Mouse (Mus musculus): ENCODE results near the gene Isyna1.

Isyna1 gene

GRCm38 (mm10) chr8:70605871-70606779 is 12.0 kb downstream of the Isyna1 start:
- DNase-seq, result no peak

GRCm38 (mm10) chr8:70606780-70607602 is 12.8 kb downstream of the Isyna1 start:
- no peak for DNase-seq

- no peak for DNase-seq
Measured at GRCm38 (mm10) chr8:70607603-70607897, 13.4 kb downstream of the Isyna1 start.

DNA sequence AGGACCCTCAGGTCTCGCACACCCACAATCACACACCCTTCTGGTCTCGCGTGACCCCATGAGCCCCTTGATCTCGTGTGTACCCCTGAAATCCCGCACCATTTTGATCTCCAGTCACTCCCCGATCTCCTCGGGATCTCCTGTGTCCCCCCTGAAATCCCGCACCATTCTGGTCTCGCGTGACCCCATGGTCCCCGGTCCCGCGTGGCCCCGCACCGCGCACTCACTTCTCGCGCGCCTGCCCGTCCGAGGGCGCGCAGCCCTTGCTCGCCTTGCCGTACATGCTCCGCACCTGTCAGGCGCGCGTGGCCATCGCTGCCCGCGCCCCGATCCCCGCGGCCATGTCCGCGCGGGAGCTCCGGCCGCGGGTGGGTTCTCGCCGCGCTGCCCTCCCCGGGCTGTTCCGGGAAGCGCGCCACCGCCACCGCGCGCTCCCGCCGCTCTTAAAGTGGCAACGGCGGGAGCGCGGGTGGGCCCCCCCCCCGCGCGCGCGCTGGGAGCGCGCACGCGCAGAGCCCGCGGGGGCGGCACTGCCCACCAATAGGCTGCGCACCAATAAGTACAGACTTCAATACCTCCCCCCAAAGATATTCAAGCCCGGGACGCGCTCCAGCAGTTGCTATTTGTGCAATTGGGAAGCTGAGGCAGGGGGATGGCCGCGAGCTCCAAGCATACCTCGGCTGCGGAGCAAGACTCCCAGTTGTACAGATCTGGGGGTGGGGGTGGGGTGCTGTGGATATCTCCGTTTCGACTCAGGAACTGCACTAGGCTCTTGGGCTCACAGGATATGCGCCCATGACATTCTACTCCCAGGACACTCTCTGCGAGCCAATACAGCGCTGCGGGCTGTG is 13.9 kb downstream of the Isyna1 start:
- DNase-seq, result peak; percentile 62

DNA sequence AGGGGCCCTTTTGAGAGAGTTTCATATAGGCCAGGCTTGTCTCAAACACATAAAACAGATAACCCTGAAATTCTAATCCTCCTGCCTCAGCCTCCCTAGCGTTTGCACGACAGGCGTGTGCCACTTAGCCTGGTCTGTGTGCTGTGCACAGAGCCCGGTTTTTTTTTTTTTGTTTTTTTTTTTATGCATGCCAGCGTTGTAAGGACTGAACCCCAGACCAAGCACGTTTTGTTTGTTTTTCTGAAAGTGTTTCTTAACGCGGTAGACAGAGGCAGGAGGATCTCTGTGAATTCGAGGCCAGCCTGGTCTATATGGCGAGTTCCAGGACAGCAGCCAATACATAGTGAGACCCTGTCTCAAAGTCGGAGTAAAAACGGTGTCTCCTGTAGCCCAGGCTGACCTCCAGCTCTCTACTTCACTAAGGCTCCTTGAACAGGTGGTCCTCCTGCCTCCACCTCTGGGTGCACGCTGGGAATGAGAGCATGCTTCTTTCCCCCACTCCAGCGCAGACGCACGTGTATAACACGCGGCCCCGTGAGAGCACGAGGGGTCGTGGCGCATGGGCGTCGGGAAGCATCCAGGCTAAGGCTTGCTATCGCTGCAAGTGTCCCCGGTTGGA is 14.7 kb downstream of the Isyna1 start, which contains the start of gene Ssbp4:
Ssbp4 (minus strand) TSS at position 124 of the 619 bp plus-strand sequence.
- no peak for DNase-seq

DNA sequence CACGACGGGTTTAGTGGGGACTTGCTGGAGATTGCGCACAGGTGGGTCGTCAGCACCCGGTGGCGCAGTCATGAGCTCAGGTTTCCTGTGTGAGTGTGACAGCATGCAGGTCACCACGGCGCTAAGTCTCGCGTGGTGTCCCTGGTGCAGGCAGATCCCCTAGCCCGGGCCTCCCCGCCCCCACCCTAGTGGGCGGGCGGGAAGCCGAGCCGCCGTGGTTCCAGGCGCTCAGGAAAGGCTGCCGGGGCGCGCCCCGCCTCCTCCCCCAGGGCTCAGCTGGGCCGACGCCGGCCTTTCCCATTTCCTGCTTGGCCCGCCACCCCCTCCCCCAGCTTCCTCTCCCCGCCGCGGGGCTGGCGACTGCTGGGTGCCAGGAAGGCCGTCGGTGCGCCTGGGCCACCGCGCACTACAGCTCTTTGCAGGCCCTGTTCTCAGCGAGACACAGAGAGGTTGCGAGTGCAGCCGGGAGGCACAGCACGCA is 15.2 kb downstream of the Isyna1 start:
- DNase-seq, result peak; percentile 90

- DNase-seq, result peak; percentile 82
Measured at GRCm38 (mm10) chr8:70609849-70610795, 15.9 kb downstream of the Isyna1 start.

DNA sequence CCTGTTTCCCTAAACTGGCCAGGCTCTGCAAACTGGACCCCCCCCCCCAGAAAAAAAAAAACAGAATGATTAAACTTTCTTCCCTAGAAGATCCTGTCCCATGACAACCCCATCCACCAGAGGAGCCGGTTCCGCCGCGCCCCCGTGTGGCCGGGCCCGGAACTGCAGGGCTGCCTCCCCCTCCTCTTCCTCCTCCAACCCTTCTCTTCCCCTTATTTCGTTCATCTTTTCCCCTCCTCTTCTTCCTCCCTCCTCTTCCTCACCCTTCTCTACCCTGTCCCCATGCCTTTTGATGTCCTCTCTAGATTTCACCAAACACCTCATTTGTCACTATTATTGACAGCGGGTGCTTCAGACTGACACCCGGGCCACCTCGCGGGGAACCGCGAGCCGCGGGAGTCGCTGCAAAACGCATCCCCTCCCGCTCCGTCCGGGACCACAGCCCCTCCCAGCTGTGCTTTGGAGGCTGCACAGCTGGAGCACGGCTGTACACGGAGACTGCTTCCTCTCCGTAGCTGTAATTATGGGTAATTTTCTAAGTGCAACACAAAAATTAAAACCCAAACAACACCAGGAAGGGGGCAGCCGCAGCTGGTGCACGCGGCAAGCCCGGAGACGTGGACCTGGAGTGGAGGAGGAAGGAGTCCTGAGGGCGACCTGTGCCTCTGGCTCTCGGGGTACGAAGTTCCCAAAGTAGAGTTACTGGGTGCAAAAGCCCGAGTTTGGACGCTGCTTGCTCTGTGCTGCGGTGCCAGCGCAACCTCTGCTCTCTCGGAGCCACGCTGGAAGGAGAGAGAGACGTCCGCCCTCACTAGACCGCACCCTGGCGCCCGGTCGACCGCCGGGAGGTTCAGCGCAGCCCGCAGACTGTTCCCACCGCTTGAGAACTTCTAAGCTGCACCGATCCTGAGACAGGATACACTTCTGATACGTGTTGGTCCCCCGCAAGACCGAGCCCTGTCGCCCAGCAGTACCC is 16.9 kb downstream of the Isyna1 start:
- DNase-seq, result peak; percentile 92

- DNase-seq, result peak; percentile 94
Measured at GRCm38 (mm10) chr8:70611849-70612248, 17.7 kb downstream of the Isyna1 start.

- DNase-seq, result no peak
Measured at GRCm38 (mm10) chr8:70613763-70614162, 19.6 kb downstream of the Isyna1 start.

- no peak for DNase-seq
Measured at GRCm38 (mm10) chr8:70614469-70614868, 20.3 kb downstream of the Isyna1 start.

- DNase-seq, result no peak
Measured at GRCm38 (mm10) chr8:70615281-70615680, 21.1 kb downstream of the Isyna1 start.

- DNase-seq, result no peak
Measured at GRCm38 (mm10) chr8:70615894-70616293, 21.7 kb downstream of the Isyna1 start, which contains the start of gene Lrrc25. Lrrc25 (plus strand) TSS chr8:70616155.

- no peak for DNase-seq
Measured at GRCm38 (mm10) chr8:70616645-70617044, 22.5 kb downstream of the Isyna1 start.

- DNase-seq, result no peak
Measured at GRCm38 (mm10) chr8:70617985-70618384, 23.8 kb downstream of the Isyna1 start.

GRCm38 (mm10) chr8:70618888-70619334 is 24.7 kb downstream of the Isyna1 start:
- peak; percentile 42 for DNase-seq

- no peak for DNase-seq
Measured at GRCm38 (mm10) chr8:70622220-70622619, 28.0 kb downstream of the Isyna1 start.

DNA sequence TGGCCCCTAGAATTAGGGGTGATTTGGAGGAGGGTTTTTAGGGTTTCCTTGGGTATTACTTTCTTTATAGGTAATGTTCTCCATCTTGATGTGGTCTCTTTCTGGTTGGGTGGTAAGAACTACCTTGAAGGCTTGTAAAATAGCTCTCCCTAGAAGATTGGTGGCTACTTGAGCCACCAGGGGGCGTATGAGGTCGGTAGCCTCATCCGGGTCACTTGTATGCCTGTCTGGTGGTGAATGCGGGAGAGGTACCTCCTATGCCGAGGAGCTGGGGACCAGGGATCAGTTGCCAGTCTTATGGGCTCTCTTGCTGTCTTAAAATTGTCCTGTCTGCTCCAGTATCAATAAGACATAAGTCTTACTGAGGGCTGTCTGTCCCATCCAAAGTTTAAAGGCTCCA is 30.9 kb downstream of the Isyna1 start:
- peak; percentile 56 for DNase-seq

GRCm38 (mm10) chr8:70627041-70627440 is 32.9 kb downstream of the Isyna1 start:
- DNase-seq, result no peak

All from thymus, postnatal 25 days (tissue).